Mouse (Mus musculus): Measurements from ENCODE around the gene Gast. TPM values are rescaled to one million over a fixed set of nuclear protein-coding genes. Genes with fewer than 3 reads are reported as not detected.

The Gast gene
- not detected in 2 replicates for polyA plus RNA-seq (2012)

DNA sequence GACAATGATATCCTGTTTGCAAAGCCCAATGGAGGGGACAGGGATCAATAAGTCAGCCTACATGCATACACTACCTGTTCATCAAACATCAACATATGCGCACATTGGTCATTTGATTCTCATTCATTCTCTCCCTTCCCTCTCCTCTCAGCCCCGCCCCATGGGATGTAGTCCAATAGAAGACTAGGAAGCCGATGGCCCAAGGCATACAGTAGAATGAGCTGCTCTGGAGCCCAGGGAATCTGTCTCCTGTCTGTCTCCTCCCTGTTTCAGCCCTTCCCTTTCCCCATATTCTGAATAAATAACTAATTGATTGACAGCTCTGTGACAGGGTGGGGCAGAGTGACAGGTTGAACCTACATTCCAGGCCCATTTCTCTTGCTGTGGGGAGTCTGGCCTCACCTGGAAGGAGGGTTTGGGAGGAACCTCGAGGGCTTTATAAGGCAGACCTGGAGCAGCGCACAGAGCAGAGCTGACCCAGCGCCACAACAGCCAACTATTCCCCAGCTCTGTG is at the start of gene Gast:
TSS of gene Gast (plus strand) at position 464 of the 514 bp plus-strand sequence.
- no peak for TF ChIP-seq GATA1 (IDR thresholded peaks at IDR 0.05; ENCODE audit: low read length)

DNA sequence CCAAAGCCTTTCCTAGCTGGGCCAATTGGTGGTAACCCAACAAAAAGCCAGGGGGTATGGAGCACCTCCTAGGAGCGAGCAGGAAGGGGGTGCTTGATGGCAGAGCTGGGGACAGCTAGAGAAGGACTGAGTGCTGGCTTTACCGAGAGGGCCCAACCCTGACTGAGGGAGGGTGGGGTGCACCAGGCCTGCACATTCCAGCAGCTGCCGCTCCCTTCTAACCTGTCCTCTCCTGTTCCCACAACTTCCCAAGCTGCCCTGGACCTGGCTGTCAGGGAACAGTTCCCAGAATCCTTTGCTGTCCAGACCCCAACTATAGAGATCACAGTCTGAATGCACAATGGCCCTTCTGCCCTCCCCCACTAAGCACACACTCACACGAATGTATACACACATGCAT is 49.2 kb upstream of the Gast start:
- no peak for TF ChIP-seq GATA1 (IDR thresholded peaks at IDR 0.05; ENCODE audit: low read length)

DNA sequence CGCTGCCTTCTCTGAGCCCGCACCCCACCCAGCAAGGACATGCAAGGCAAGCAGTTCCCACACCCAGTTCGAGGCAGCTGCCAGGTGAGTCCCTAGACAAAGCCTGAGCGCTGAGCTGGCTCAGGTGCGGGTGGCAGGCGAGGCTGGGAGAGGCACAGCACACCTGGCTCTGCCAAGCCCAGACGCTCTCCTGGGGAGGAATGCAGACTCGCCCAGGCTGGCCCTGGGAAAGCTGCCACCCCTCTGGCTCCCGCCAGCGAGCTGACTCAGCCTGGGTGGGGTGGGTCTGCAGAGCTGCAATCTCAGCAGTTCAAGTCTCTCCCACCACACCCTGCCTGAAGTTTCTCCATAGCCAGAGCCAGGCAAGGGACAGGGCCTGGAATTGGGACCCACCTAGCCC is 47.2 kb upstream of the Gast start:
- TF ChIP-seq GATA1 (IDR thresholded peaks at IDR 0.05; ENCODE audit: low read length) = no peak

DNA sequence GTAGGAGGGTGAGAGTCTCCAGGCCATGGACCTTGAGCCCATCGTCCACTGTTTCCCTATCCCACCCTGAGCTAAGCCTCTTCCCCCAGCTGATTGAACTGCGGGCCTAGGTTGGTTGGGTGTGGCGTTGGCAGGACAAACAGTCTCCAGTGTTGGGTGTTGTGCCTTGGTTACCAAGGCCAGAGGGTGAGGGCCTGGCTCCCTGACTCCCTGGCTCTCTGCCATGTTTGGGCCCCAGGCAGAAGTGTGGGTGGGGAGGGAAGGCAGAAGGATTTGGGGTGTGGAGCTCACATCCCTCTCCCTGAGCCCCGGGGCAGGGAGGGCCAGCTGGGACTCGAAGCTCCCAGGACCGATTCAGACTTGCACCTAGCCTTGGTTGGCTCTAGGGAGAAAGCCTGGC is 45.3 kb upstream of the Gast start:
- no peak for TF ChIP-seq GATA1 (IDR thresholded peaks at IDR 0.05; ENCODE audit: low read length)

DNA sequence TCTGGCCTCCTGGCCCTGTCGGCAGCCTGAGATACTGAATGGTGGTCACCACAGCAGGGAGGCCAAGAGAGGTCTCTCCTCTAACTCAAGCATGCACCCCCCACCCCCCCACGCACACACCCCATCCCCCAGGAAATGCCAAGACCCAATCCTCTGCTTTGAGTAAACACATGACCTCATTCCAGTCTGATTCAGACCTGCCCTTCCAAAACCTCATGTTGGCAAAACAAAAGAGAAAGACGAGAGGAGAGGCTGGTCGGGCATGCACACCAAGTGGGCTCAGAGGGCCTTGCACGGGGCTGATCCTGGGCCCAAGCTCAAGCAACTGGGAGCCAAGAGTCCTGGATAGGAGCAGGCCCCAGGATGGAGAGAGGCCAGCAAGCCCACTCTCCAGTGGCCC is 44.0 kb upstream of the Gast start:
- no peak for TF ChIP-seq GATA1 (IDR thresholded peaks at IDR 0.05; ENCODE audit: low read length)

DNA sequence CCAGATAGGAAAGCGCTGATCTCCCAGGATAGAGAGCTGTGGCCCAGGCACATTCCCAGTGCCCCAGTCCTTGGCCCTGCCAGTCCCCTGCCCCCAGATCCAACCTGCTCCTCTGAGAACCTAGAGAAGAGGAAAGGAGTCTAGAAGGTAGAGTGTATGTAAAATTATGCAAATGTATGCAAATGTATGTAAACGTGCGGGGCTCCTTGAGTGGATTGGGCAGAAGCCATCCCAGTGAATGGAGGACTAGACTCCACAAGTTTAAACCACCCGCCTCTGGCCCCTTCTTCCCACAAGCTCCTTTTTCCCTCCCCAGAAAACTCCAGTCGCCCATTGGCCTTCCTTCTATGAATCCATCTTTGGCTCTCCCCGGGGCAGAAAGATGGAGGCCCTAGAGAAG is 41.3 kb upstream of the Gast start:
- TF ChIP-seq GATA1 (IDR thresholded peaks at IDR 0.05; ENCODE audit: low read length) = no peak

DNA sequence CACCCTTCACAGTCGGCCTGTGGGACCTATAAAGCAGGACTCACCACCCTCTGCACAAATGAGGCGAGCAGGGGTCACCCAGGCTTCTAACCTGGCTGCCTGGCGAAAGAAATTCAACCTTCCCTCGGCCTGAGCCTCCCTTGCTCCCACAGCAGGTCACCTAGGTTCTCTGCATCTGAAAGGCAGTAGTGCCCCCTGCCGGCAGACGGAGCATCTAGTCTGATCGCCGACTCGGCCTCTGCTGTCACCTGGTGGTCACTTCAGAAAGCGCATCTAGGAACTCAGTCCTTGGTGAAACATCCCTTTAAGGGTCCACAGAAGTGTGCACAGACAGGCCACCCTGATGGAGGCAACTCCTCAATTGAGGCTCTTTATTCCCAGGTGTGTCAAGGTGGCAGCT is 38.9 kb upstream of the Gast start:
- no peak for TF ChIP-seq GATA1 (IDR thresholded peaks at IDR 0.05; ENCODE audit: low read length)

DNA sequence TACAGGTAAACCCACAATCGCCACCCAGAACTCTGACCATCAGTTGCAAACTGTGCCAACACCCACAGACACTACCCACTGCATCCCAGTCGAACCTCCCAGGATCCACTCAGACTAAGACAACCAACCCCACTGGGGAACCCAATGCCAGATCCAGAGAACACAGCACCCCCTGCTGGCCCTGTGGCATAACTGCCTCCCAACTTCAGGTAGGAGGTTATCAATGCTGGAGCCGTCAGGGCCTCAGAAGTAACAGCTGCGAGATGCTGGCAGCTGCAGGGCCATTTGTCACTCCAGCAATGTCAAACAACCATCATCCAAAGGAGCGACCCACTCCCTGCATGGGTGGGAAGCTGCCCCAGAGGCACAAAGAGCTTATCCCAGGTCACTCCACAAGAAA is 36.4 kb upstream of the Gast start:
- no peak for TF ChIP-seq GATA1 (IDR thresholded peaks at IDR 0.05; ENCODE audit: low read length)

DNA sequence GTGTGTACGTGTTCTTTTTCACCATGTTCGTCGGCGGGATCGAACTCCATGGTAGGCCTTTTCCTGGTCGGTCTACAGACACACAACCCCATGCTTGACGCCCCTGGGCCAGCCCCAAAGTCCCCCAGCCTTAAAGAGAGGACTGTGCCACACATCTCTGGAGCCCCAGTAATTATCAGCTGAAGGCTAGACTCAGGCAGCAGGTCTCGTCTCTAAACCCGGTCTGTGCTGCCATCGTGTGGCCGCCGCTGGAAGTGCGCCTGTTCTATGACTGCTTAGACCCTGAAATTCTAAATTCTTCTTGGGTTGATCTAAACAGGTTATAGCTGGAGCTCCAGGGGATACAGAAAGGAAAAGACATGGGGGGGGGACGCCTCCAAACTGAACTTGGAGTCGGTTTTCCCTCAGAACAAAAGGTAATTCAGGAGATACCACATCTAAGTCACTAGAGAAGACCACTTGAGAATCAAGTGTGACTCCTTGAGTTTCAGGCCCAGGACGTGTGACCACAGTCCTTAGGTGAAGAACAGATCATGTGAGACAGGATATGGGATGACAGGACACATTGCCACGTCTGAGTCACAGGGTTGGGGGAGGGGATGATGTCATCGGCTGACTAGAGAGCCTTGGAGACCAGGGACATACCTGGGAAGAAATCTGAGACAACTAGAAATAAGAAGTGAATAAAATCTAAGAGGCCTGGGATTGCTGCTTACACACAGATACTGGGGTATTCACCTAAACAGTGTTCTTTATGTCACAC is 35.8 kb upstream of the Gast start:
- no peak for TF ChIP-seq GATA1 (IDR thresholded peaks at IDR 0.05; ENCODE audit: low read length)

DNA sequence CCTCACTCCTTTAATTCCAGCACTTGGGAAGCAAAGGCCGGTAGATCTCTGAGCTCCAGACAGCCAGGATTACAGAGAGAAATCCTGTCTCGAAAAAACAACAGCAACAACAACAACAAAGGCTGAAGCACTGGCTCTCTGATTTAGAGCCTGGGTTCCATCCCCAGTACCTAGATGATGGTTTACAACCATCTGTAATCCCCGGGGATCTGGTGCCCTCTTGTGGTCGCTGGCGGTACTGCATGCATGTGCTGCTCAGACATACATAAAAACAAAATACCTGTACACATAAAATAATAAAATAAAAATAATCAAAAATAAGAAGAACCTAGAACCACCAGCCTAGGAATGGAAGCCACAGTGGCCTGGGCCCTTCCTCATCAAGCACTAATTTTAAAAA is 33.9 kb upstream of the Gast start:
- no peak for TF ChIP-seq GATA1 (IDR thresholded peaks at IDR 0.05; ENCODE audit: low read length)

DNA sequence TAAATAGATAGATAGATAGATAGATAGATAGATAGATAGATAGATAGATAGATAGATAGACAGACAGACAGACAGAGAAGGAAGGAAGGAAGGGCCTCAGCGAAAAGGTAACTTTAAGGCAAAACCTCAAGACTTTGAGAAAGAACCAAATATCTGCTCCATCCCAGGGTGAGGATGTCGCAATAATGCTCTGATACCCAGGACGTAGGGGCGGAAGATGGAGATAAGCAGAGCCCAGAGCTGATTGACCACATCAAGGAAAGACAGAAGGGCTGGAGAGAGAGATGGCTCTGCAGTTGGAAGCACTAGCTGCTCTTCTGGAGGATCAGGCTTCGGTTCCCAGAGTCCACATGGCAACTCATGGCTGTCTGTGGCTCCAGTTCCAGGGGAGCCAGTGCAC is 32.9 kb upstream of the Gast start:
- no peak for TF ChIP-seq GATA1 (IDR thresholded peaks at IDR 0.05; ENCODE audit: low read length)

DNA sequence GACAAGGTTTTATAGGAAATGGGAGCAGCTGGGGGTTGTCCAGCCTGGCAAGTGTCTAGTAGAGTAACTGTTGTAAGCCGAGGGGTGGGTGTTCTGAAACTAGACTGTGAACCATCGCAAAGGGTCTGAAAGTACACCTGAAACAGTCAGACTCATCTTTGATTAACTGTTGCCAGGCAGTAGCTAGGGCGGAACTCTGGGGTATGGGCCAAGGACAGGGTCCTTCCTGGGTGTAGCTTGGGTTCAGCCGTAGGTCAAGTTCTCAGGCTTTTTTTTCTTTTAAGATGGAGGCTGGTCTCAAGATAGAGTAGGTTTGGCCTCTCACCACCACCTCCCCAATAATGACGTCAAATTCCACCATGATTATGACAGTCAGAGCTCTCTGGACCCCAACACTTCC is 26.3 kb upstream of the Gast start:
- no peak for TF ChIP-seq GATA1 (IDR thresholded peaks at IDR 0.05; ENCODE audit: low read length)

DNA sequence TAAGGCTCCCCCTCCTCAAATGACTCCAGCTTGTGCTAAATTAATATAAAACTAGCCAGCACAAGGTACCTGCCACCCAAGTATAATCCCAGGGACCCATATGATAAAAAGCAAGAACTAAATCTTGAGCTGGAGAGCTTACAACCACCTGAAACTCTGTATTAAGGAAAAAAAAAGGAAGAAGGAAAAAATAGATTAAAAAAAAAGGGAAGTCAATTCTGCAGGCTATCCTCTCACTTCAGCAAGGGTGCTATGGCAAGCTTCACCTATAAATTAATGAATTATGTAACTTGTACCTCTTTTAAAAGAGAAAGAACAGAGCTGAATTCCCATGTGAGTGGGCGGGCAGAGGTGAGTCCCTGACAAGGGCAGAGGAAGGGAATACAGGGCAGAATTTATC is 22.6 kb upstream of the Gast start:
- no peak for TF ChIP-seq GATA1 (IDR thresholded peaks at IDR 0.05; ENCODE audit: low read length)

DNA sequence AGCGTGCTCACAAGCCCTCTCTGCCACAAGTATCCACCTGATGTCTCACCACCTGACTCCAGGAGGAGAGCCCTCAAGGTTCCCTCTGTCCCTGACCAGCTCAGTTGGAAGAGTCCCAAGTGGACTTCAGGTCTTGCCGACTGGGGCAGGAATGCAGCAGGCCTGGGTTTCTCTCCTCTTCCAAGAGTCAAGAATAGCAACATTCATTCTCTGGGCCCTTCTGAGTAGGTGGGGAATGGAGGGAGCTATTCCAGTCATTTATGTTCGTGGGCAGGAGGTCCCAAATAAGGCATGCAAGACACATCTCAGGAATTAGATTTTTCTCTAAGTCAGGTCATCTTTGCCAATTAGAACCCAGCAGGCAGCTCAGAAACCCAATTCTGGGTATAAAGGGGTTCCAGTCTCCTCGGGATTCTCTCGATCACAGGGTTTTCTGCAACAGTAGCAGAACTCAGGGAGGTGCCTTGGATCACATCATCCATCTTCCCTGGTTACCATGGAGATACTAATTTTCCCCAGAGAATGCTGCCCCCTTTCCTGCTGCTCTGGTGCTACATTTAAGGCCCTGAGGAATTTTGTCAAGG is 22.0 kb upstream of the Gast start:
- TF ChIP-seq GATA1 (IDR thresholded peaks at IDR 0.05; ENCODE audit: low read length) = no peak

DNA sequence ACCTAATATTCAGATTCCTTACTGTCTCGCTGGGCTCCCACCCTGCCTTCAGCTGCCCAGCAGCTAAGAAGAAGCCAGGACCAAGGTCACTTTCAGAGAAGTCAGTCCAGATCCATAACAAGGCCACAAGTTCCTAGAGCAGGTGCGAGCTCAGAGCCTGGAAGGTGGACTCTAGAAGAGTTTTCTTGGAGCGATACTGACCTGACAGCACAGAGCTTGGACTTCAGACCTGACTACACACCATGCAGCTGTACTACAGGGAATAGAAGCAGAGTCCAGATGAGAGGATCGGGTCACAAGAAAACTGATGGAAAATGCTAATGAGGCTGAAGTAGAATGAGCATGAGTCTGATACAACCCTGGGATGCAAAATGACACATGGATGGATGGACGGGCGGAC is 20.8 kb upstream of the Gast start:
- no peak for TF ChIP-seq GATA1 (IDR thresholded peaks at IDR 0.05; ENCODE audit: low read length)

DNA sequence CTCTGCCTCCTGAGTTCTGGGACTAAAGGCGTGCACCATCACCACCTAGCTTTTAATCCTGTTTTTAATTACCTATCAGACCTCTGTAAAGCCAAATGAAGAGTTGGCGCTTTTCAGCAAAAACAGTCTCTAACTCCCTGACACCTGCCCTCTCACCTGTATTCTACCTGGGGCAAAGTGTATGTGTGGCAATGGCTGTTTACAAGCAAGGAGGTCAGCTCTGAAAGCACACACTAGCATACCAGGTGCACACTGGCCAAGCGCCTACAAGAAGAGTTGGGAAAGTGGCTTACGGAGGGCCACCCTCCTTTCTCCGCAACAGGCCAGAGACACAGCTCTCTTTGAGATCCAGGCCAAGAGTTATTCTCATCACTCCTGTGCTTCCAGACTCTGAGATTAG is 18.8 kb upstream of the Gast start:
- TF ChIP-seq GATA1 (IDR thresholded peaks at IDR 0.05; ENCODE audit: low read length) = no peak

DNA sequence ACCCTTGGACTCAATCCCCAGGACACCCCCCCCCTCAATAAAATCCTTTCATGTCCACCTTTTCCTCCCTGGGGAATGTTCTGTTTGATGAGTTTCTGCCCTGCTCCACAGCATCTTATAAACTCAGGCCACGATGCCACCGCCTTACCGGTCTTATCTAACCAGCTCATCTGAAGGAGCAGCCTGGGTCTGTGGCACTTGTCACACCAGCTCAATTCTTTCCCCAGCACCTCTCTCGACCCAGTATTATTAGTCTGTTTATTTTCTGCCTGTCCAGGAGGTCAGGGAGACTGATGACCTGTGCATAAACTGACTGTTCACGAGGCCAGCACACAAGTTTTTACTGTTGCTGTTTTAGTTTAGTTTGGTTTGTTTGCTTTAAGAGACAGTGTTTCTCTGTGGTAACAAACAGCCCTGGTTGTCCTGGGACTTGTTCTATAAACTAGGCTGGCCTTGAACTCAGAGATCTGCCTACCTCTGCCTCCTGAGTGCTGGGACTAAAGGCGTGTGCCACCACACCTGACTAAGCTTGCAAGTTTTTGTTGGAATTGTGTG is 16.3 kb upstream of the Gast start:
- TF ChIP-seq GATA1 (IDR thresholded peaks at IDR 0.05; ENCODE audit: low read length) = peak; percentile 53
